ENCODE assay signal across 20 mouse cellular contexts in genomic region chr7:136541876-136542655, GRCm38 (mm10).
DNase-seq lines count a peak whose midpoint lies in the region; ATAC-seq lines count a peak whose summit lies in the region.
"Had no signal": no experiment of that assay in that cellular context is flagged by ENCODE, and none has a peak within 500 bp of the region (broad histone marks: within the 10 kb centered on the region; RNA-seq: fewer than 3 reads in every experiment).

No protein-coding gene starts in this region.

- H3K4me3 ChIP-seq in heart, embryonic 10.5 days: no peak overlapping the region
- H3K4me3 ChIP-seq in heart, embryonic 12.5 days: no peak overlapping the region
- H3K4me3 ChIP-seq in embryonic facial prominence, embryonic 11.5 days (ENCODE audit: low read depth, low read length): no peak overlapping the region
- no peak overlapping the region for H3K4me3 ChIP-seq in midbrain, embryonic 14.5 days (replicated peaks; ENCODE audit: low read depth, low read length)
- H3K4me3 ChIP-seq: heart, embryonic 13.5 days; intestine, embryonic 15.5 days; layer of hippocampus, adult 2 months; limb, embryonic 10.5 days had no signal

- ATAC-seq in heart, embryonic 12.5 days (ENCODE audit: insufficient number of reproducible peaks, low FRiP score): no peak
- peak; percentile 67; the same call in 1 of the 2 replicates for ATAC-seq in embryonic facial prominence, embryonic 11.5 days (replicated peaks; ENCODE audit: insufficient number of reproducible peaks, low FRiP score, low TSS enrichment, low read depth)
- no peak for ATAC-seq in midbrain, embryonic 14.5 days (ENCODE audit: low FRiP score, low TSS enrichment)
- ATAC-seq: intestine, embryonic 15.5 days had no signal

- H3K4me1 ChIP-seq in heart, embryonic 10.5 days: peaks cover 5% of the 10 kb centered on the region; the same call in 1 of the 2 replicates
- 0 out of 2 replicates have a peak, but pooled peaks cover 4% of the 10 kb centered on the region for H3K4me1 ChIP-seq in heart, embryonic 12.5 days (replicated peaks)
- no peaks in the 10 kb centered on the region for H3K4me1 ChIP-seq in embryonic facial prominence, embryonic 11.5 days (ENCODE audit: control insufficient read depth, insufficient read depth, low read length)
- peaks cover 4% of the 10 kb centered on the region for H3K4me1 ChIP-seq in midbrain, embryonic 14.5 days (ENCODE audit: control insufficient read depth, insufficient read depth, low read length)
- H3K4me1 ChIP-seq: intestine, embryonic 15.5 days had no signal

- no peak overlapping the region for H3K4me2 ChIP-seq in heart, embryonic 12.5 days
- no peak overlapping the region for H3K4me2 ChIP-seq in embryonic facial prominence, embryonic 11.5 days (ENCODE audit: low read depth, low read length)
- H3K4me2 ChIP-seq in midbrain, embryonic 14.5 days (ENCODE audit: low read length): no peak overlapping the region
- H3K4me2 ChIP-seq: heart, embryonic 13.5 days; intestine, embryonic 15.5 days; liver, embryonic 11.5 days had no signal

- no peaks in the 10 kb centered on the region for H3K9me3 ChIP-seq in heart, embryonic 10.5 days
- H3K9me3 ChIP-seq in heart, embryonic 12.5 days (replicated peaks): no peaks in the 10 kb centered on the region
- H3K9me3 ChIP-seq in embryonic facial prominence, embryonic 11.5 days (replicated peaks; ENCODE audit: control insufficient read depth, low read length): no peaks in the 10 kb centered on the region
- no peaks in the 10 kb centered on the region for H3K9me3 ChIP-seq in midbrain, embryonic 14.5 days (ENCODE audit: control insufficient read depth, low read length)
- H3K9me3 ChIP-seq: heart, embryonic 13.5 days; intestine, embryonic 15.5 days; limb, embryonic 10.5 days had no signal

- 0 out of 2 replicates have a peak, but pooled peaks cover 11% of the 10 kb centered on the region for H3K27me3 ChIP-seq in heart, embryonic 10.5 days (ENCODE audit: insufficient read depth, poor library complexity, severe bottlenecking)
- 0 out of 2 replicates have a peak, but pooled peaks cover 3% of the 10 kb centered on the region for H3K27me3 ChIP-seq in heart, embryonic 12.5 days (replicated peaks)
- H3K27me3 ChIP-seq in embryonic facial prominence, embryonic 11.5 days (ENCODE audit: control insufficient read depth, insufficient read depth, low read length): no peaks in the 10 kb centered on the region
- H3K27me3 ChIP-seq in midbrain, embryonic 14.5 days (ENCODE audit: control insufficient read depth, insufficient read depth, low read length): no peaks in the 10 kb centered on the region
- H3K27me3 ChIP-seq: heart, embryonic 13.5 days; intestine, embryonic 15.5 days had no signal

- DNase-seq in heart, embryonic 10.5 days (ENCODE audit: low spot score): peak; percentile 51
- peak; percentile 58 for DNase-seq in embryo, embryonic 10 days (ENCODE audit: low spot score)
- peak; percentile 2 for DNase-seq in embryonic facial prominence, embryonic 11.5 days (ENCODE audit: low spot score)
- peak; percentile 11 for DNase-seq in midbrain, embryonic 14.5 days
- no peak for DNase-seq in kidney, postnatal 36 days
- no peak for DNase-seq in kidney, postnatal 10 days
- no peak for DNase-seq in cerebellum, postnatal 14 days
- DNase-seq: adrenal gland, adult 2 months; cerebellum, adult 18-20 months; gastrocnemius, postnatal 36 days; heart, postnatal 36 days; lung, adult 2 months; lung, postnatal 4 days; thymus, adult 18-20 months had no signal

- no peaks in the 10 kb centered on the region for H3K36me3 ChIP-seq in heart, embryonic 10.5 days
- no peaks in the 10 kb centered on the region for H3K36me3 ChIP-seq in heart, embryonic 12.5 days
- H3K36me3 ChIP-seq in embryonic facial prominence, embryonic 11.5 days (replicated peaks; ENCODE audit: control insufficient read depth, insufficient read depth, low read depth, low read length): no peaks in the 10 kb centered on the region
- H3K36me3 ChIP-seq in midbrain, embryonic 14.5 days (ENCODE audit: control insufficient read depth, insufficient read depth, low read length): no peaks in the 10 kb centered on the region
- H3K36me3 ChIP-seq: heart, embryonic 13.5 days; intestine, embryonic 15.5 days; limb, embryonic 10.5 days had no signal

- H3K27ac ChIP-seq in heart, embryonic 10.5 days: no peak overlapping the region
- no peak overlapping the region for H3K27ac ChIP-seq in heart, embryonic 12.5 days (ENCODE audit: poor library complexity, severe bottlenecking)
- H3K27ac ChIP-seq in embryonic facial prominence, embryonic 11.5 days (replicated peaks; ENCODE audit: low read depth, low read length): no peak overlapping the region
- H3K27ac ChIP-seq in midbrain, embryonic 14.5 days (replicated peaks; ENCODE audit: low read depth, low read length): no peak overlapping the region
- H3K27ac ChIP-seq: heart, embryonic 13.5 days; intestine, embryonic 15.5 days; layer of hippocampus, adult 2 months; limb, embryonic 10.5 days had no signal

- no peak overlapping the region for H3K9ac ChIP-seq in heart, embryonic 12.5 days
- no peak overlapping the region for H3K9ac ChIP-seq in embryonic facial prominence, embryonic 11.5 days (replicated peaks; ENCODE audit: low read length)
- no peak overlapping the region for H3K9ac ChIP-seq in midbrain, embryonic 14.5 days (replicated peaks; ENCODE audit: low read length)
- H3K9ac ChIP-seq: heart, embryonic 13.5 days; intestine, embryonic 15.5 days had no signal

Comparison
In these comparisons a context has a peak if more than half of its experiments do, and no peak if none do; other contexts are left out.
1. DNase-seq: peak in heart, embryonic 10.5 days (single experiment), embryo, embryonic 10 days (single experiment), embryonic facial prominence, embryonic 11.5 days (single experiment) and midbrain, embryonic 14.5 days (single experiment); none in kidney, postnatal 36 days (0 of 2), kidney, postnatal 10 days (single experiment) and cerebellum, postnatal 14 days (0 of 2).